Mouse (Mus musculus) bone marrow, adult 2 months (tissue): ENCODE measurements around the gene Tmc5.

Source experiments
- CTCF ChIP-seq: fragments of 200-500 bp; IDR thresholded peaks from 2 replicates; pipeline ENCODE4 v1.5.1; 2011; ENCODE audit warnings: low read length, control low read depth; ENCODE audit not compliant: control insufficient read depth, insufficient read depth
- POLR2A ChIP-seq: fragments of 200-500 bp; IDR thresholded peaks from 2 replicates; pipeline ENCODE4 v1.6.1; 2011; ENCODE audit warnings: low read depth, mild to moderate bottlenecking, control low read depth, low read length, borderline replicate concordance; ENCODE audit not compliant: control insufficient read depth

GRCm38 (mm10) chr7:118705101-118705961 lies 108.2 kb downstream of the Tmc5 start, which contains the start of gene Gde1:
- no peak for TF ChIP-seq CTCF
- TF ChIP-seq POLR2A = peak; percentile 57; the same call in 1 of the 2 replicates
